ENCODE assay signal across 16 mouse cellular contexts in the genomic region with DNA sequence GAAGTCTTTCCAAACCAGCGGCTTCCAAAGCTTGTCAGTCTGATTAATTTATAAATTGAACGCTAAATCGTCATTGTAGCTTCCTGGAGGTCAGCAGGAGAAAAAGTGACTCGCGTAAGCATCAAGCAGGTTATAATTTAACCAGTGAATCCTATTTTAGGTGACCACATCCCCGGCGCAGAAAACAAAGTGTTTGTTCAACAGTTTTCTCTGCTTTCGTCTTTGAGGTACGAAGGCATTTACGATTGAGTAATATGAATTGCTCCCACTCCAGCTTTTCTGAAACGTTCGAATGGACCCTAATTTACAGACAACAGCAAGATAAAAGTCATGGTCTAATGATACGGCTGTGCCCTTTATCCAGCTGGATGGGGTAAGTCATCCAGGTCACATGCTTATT. TPM values are rescaled to one million over a fixed set of nuclear protein-coding genes. Genes with fewer than 3 reads are reported as not detected.
DNase-seq lines count a peak whose midpoint lies in the region; ATAC-seq and TF ChIP-seq lines count a peak whose summit lies in the region.
"Had no signal": no experiment of that assay in that cellular context is flagged by ENCODE, and none has a peak within 500 bp of the region (broad histone marks: within the 10 kb centered on the region; RNA-seq: fewer than 3 reads in every experiment).

No protein-coding gene starts in this region.

- H3K9me3 ChIP-seq in kidney, embryonic 15.5 days (replicated peaks): no peaks in the 10 kb centered on the region
- no peaks in the 10 kb centered on the region for H3K9me3 ChIP-seq in hindbrain, embryonic 14.5 days (ENCODE audit: control insufficient read depth, low read length)
- H3K9me3 ChIP-seq: hindbrain, embryonic 13.5 days; limb, embryonic 13.5 days; midbrain, embryonic 10.5 days had no signal

- H3K4me1 ChIP-seq in kidney, adult 2 months (ENCODE audit: control insufficient read depth, insufficient read depth, low read length): peaks cover 8% of the 10 kb centered on the region
- H3K4me1 ChIP-seq in kidney, embryonic 15.5 days: no peaks in the 10 kb centered on the region
- no peaks in the 10 kb centered on the region for H3K4me1 ChIP-seq in hindbrain, embryonic 14.5 days (replicated peaks; ENCODE audit: control insufficient read depth, insufficient read depth, low read length)
- H3K4me1 ChIP-seq: hindbrain, embryonic 13.5 days; limb, embryonic 13.5 days; midbrain, embryonic 10.5 days had no signal

- no peaks in the 10 kb centered on the region for H3K27me3 ChIP-seq in kidney, adult 2 months (replicated peaks; ENCODE audit: control insufficient read depth, insufficient read depth, low read length)
- H3K27me3 ChIP-seq in kidney, embryonic 15.5 days: no peaks in the 10 kb centered on the region
- H3K27me3 ChIP-seq in hindbrain, embryonic 14.5 days (ENCODE audit: control insufficient read depth, insufficient read depth, low read length): no peaks in the 10 kb centered on the region
- H3K27me3 ChIP-seq: hindbrain, embryonic 13.5 days; limb, embryonic 13.5 days had no signal

- TF ChIP-seq CTCF in kidney, adult 2 months (conservative IDR thresholded peaks at IDR 0.05; ENCODE audit: insufficient read depth, insufficient read length, low read depth, low read length): no peak

- H3K9ac ChIP-seq in kidney, embryonic 15.5 days: no peak overlapping the region
- H3K9ac ChIP-seq in hindbrain, embryonic 14.5 days: no peak overlapping the region
- H3K9ac ChIP-seq: forebrain, postnatal 0 days; hindbrain, embryonic 13.5 days; limb, embryonic 13.5 days had no signal

- H3K4me3 ChIP-seq in kidney, adult 2 months (ENCODE audit: insufficient read depth, low read depth, low read length): peak overlapping the region; percentile 40
- no peak overlapping the region for H3K4me3 ChIP-seq in kidney, embryonic 15.5 days (replicated peaks)
- H3K4me3 ChIP-seq in hindbrain, embryonic 14.5 days (replicated peaks; ENCODE audit: low read length): no peak overlapping the region
- H3K4me3 ChIP-seq: hindbrain, embryonic 13.5 days; limb, embryonic 13.5 days; midbrain, embryonic 10.5 days had no signal

- no peaks in the 10 kb centered on the region for H3K36me3 ChIP-seq in kidney, adult 2 months (ENCODE audit: control insufficient read depth, insufficient read depth, low read length)
- no peaks in the 10 kb centered on the region for H3K36me3 ChIP-seq in kidney, embryonic 15.5 days
- H3K36me3 ChIP-seq in hindbrain, embryonic 14.5 days (replicated peaks; ENCODE audit: control insufficient read depth, insufficient read depth): no peaks in the 10 kb centered on the region
- H3K36me3 ChIP-seq: hindbrain, embryonic 13.5 days; limb, embryonic 13.5 days; midbrain, embryonic 10.5 days had no signal

- peak; percentile 17 for DNase-seq in adrenal gland, adult 2 months
- DNase-seq in adrenal gland, adult 8-10 months: no peak
- DNase-seq in kidney, adult 2 months: peak; percentile 86
- DNase-seq in thymus, postnatal 4 days: peak; percentile 19
- DNase-seq in thymus, postnatal 36 days: no peak
- peak; percentile 43 for DNase-seq in yolk sac, embryonic 10.5 days (ENCODE audit: low spot score)
- DNase-seq in hindbrain, embryonic 14.5 days (ENCODE audit: low spot score): no peak
- DNase-seq: cerebellum, adult 11 months; cerebellum, postnatal 14 days; forebrain, postnatal 0 days; right cerebral cortex, adult 18-20 months had no signal

- H3K4me2 ChIP-seq in kidney, embryonic 15.5 days: no peak overlapping the region
- no peak overlapping the region for H3K4me2 ChIP-seq in hindbrain, embryonic 14.5 days (replicated peaks)
- H3K4me2 ChIP-seq: hindbrain, embryonic 13.5 days; limb, embryonic 13.5 days had no signal

- ATAC-seq in kidney, embryonic 15.5 days (replicated peaks; ENCODE audit: low FRiP score): no peak
- ATAC-seq in hindbrain, embryonic 14.5 days (ENCODE audit: low FRiP score): no peak
- ATAC-seq: forebrain, postnatal 0 days had no signal

- 38% methylated on average over 13 of the region's 13 CpGs for WGBS in kidney, adult 2 months
- 58% methylated on average over 13 of the region's 13 CpGs for WGBS in kidney, embryonic 15.5 days
- WGBS in hindbrain, embryonic 14.5 days: 78% methylated on average over 13 of the region's 13 CpGs

- no peak for TF ChIP-seq POLR2A in kidney, adult 2 months (IDR thresholded peaks at IDR 0.05; ENCODE audit: low read depth, low read length)

- H3K27ac ChIP-seq in kidney, adult 2 months (ENCODE audit: insufficient read depth, low read depth, low read length): peak overlapping the region; percentile 67
- no peak overlapping the region for H3K27ac ChIP-seq in kidney, embryonic 15.5 days
- H3K27ac ChIP-seq in hindbrain, embryonic 14.5 days: no peak overlapping the region
- H3K27ac ChIP-seq: hindbrain, embryonic 13.5 days; limb, embryonic 13.5 days; midbrain, embryonic 10.5 days; stomach, postnatal 0 days had no signal

RNA-seq across cellular contexts. Expression of a gene that starts 21.9 kb away (rescaled TPM):
- total RNA-seq in adrenal gland, adult 2 months (2021): 10 to 100 TPM; 21.1 to 24.2 TPM
- polyA plus RNA-seq in adrenal gland, adult 2 months (2012; rRNA removed): 6.8 and 11.5 TPM in 2 replicates
- 10 to 100 TPM; 11.2 to 17.4 (median 15.0) TPM for total RNA-seq in adrenal gland, adult 8-10 months (2022)
- 56.8 and 57.2 TPM in 2 replicates for polyA plus RNA-seq in kidney, adult 2 months (2012; rRNA removed)
- 12.5 and 12.7 TPM in 2 replicates for polyA plus RNA-seq in kidney, embryonic 15.5 days (2015; fragmentation: Nextera tagmentation; extraction: Ambion mirVana)
- 9.7 and 16.9 TPM in 2 replicates for polyA plus RNA-seq in hindbrain, embryonic 14.5 days (2014; fragmentation: Nextera tagmentation; extraction: Ambion mirVana)

Comparison
In these comparisons a context has a peak if more than half of its experiments do, and no peak if none do; other contexts are left out.
1. DNase-seq: peak in adrenal gland, adult 2 months (single experiment), kidney, adult 2 months (single experiment), thymus, postnatal 4 days (single experiment) and yolk sac, embryonic 10.5 days (single experiment); none in adrenal gland, adult 8-10 months (single experiment), thymus, postnatal 36 days (0 of 2) and hindbrain, embryonic 14.5 days (single experiment).